Mouse (Mus musculus) ovary, adult 2 months (tissue): Measurements from ENCODE around the gene Gm20916. TPM values are rescaled to one million over a fixed set of nuclear protein-coding genes. Genes with fewer than 3 reads are reported as not detected.

Experiments used
- polyA plus RNA-seq: library from polyadenylated mRNA; depleted of rRNA; stranded (reverse); fragments of >200 nt; gene quantifications from 2 replicates; pipeline ENCODE4 v1.2.3, GENCODE M21; 2012; rRNA removed

The Gm20916 gene
- not detected in 2 replicates for polyA plus RNA-seq

GRCm38 (mm10) chrY:79319265-79319664, at the start of gene Gm20916:
Gm20916 (plus strand) TSS chrY:79319565.

Other genes starting within 250 kb of the Gm20916 start
- not detected in 2 replicates for gene Gm20917, start 168.4 kb upstream of the Gm20916 start, polyA plus RNA-seq